Mouse (Mus musculus): ENCODE data around the gene Lias. TPM values are rescaled to one million over a fixed set of nuclear protein-coding genes. Genes with fewer than 3 reads are reported as not detected.

Lias gene
- polyA plus RNA-seq, 1 experiment from 2014 or later = 75.6 TPM

Other genes starting within 250 kb of the Lias start
- gene Wdr19, start 191.8 kb upstream of the Lias start, polyA plus RNA-seq (2016; fragmentation: Nextera tagmentation; extraction: Ambion mirVana) = 7.3 and 11.0 TPM in 2 replicates
- 90.3 and 103 TPM in 2 replicates for gene Rfc1, start 55.8 kb upstream of the Lias start, polyA plus RNA-seq (2016; fragmentation: Nextera tagmentation; extraction: Ambion mirVana)
- gene Klb, start 43.2 kb upstream of the Lias start, polyA plus RNA-seq (2016; fragmentation: Nextera tagmentation; extraction: Ambion mirVana) = 0.08 TPM in 1 of 2 replicates, not detected in the other
- 991 and 1,125 TPM in 2 replicates for gene Rpl9, start 53 bp upstream of the Lias start, polyA plus RNA-seq (2016; fragmentation: Nextera tagmentation; extraction: Ambion mirVana)
- 75.3 and 87.4 TPM in 2 replicates for gene Ugdh, start 44.5 kb downstream of the Lias start, polyA plus RNA-seq (2016; fragmentation: Nextera tagmentation; extraction: Ambion mirVana)
- not detected in 2 replicates for gene Gm43552, start 101.3 kb downstream of the Lias start, polyA plus RNA-seq (2016; fragmentation: Nextera tagmentation; extraction: Ambion mirVana)
- 44.1 and 67.0 TPM in 2 replicates for gene Smim14, start 145.7 kb downstream of the Lias start, polyA plus RNA-seq (2016; fragmentation: Nextera tagmentation; extraction: Ambion mirVana)
- 218 and 228 TPM in 2 replicates for gene Ube2k, start 145.7 kb downstream of the Lias start, polyA plus RNA-seq (2016; fragmentation: Nextera tagmentation; extraction: Ambion mirVana)